Mouse (Mus musculus) MEL (cell line): Measurements from ENCODE around the gene Hoxa3. TPM values are rescaled to one million over a fixed set of nuclear protein-coding genes. Genes with fewer than 3 reads are reported as not detected.

Experiments
- DNase-seq: peaks from one replicate; pipeline ENCODE4 v3.0.0; 2011; ENCODE audit warnings: low read depth, low spot score
- H3K27ac ChIP-seq: 2 replicates; pipeline ENCODE4 v1.5.1; 2012; ENCODE audit warnings: low read depth, mild to moderate bottlenecking, control low read depth, low read length, moderate library complexity; ENCODE audit not compliant: control insufficient read depth
- H3K27me3 ChIP-seq, 2 experiments: fragments of 150-350 bp in 1 of 2; sonication (generic) in 1 of 2; 2 replicates each; pipeline ENCODE4 v1.6.1; 2012; ENCODE audit warnings: low read length in 2 of 2, mild to moderate bottlenecking in 2 of 2, improper control_type of control experiment in 1 of 2, moderate library complexity in 1 of 2; ENCODE audit not compliant: insufficient read depth in 2 of 2, control insufficient read depth in 1 of 2
- H3K36me3 ChIP-seq, 2 experiments: 2 replicates each; pipeline ENCODE4 v1.6.1; 2012 to 2014; ENCODE audit warnings: low read length in 2 of 2, improper control_type of control experiment in 1 of 2, inconsistent platforms in 1 of 2, mild to moderate bottlenecking in 1 of 2; ENCODE audit not compliant: insufficient read depth in 2 of 2, control insufficient read depth in 1 of 2
- H3K4me1 ChIP-seq, 2 experiments: fragments of 150-350 bp in 1 of 2; sonication (generic) in 1 of 2; 2 replicates each; pipeline ENCODE4 v1.6.1; 2012; ENCODE audit warnings: low read length in 2 of 2, improper control_type of control experiment in 1 of 2, mild to moderate bottlenecking in 1 of 2; ENCODE audit not compliant: insufficient read depth in 2 of 2, control insufficient read depth in 1 of 2
- H3K4me3 ChIP-seq, 2 experiments: fragments of 150-350 bp in 1 of 2; sonication (generic) in 1 of 2; 2 replicates each; pipeline ENCODE4 v1.5.1; 2012; ENCODE audit warnings: low read depth in 2 of 2, low read length in 2 of 2, mild to moderate bottlenecking in 2 of 2, moderate library complexity in 2 of 2, control low read depth in 1 of 2, improper control_type of control experiment in 1 of 2; ENCODE audit not compliant: control insufficient read depth in 1 of 2, insufficient read depth in 1 of 2
- H3K79me2 ChIP-seq: 2 replicates; pipeline ENCODE4 v1.6.1; 2012; ENCODE audit warnings: mild to moderate bottlenecking, low read length, moderate library complexity; ENCODE audit not compliant: control insufficient read depth, poor library complexity, insufficient read depth
- H3K9ac ChIP-seq: 2 replicates; pipeline ENCODE4 v1.6.1; 2012; ENCODE audit warnings: low read depth, mild to moderate bottlenecking, control low read depth, low read length, moderate library complexity; ENCODE audit not compliant: control insufficient read depth, poor library complexity, severe bottlenecking
- H3K9me3 ChIP-seq: fragments of 150-350 bp; sonication (generic); replicated peaks from 2 replicates; pipeline ENCODE4 v1.6.1; 2012; ENCODE audit warnings: mild to moderate bottlenecking, low read length, improper control_type of control experiment, moderate library complexity; ENCODE audit not compliant: insufficient read depth
- BHLHE40 ChIP-seq: IDR thresholded peaks from 2 replicates; pipeline ENCODE4 v1.6.1; 2012; ENCODE audit warnings: low read depth, mild to moderate bottlenecking, inconsistent platforms, low read length, improper control_type of control experiment, borderline replicate concordance
- GABPA ChIP-seq: IDR thresholded peaks from 2 replicates; pipeline ENCODE4 v1.6.1; 2012; ENCODE audit warnings: low read depth, mild to moderate bottlenecking, inconsistent platforms, low read length, improper control_type of control experiment, moderate library complexity
- GATA1 ChIP-seq: IDR thresholded peaks from 2 replicates; pipeline ENCODE4 v1.6.1; 2011; ENCODE audit warnings: low read depth, low read length, improper control_type of control experiment
- JUND ChIP-seq: IDR thresholded peaks from 2 replicates; pipeline ENCODE4 v1.6.1; 2011; ENCODE audit warnings: low read depth, mild to moderate bottlenecking, improper control_type of control experiment, low read length
- KAT2A ChIP-seq: conservative IDR thresholded peaks from 2 replicates; pipeline ENCODE4 v1.6.1; 2012; ENCODE audit warnings: low read depth, low read length, improper control_type of control experiment, inconsistent platforms
- MAZ ChIP-seq: IDR thresholded peaks from 2 replicates; pipeline ENCODE4 v1.6.1; 2012; ENCODE audit warnings: low read depth, mild to moderate bottlenecking, inconsistent platforms, low read length, improper control_type of control experiment
- MYB ChIP-seq: IDR thresholded peaks from 2 replicates; pipeline ENCODE4 v1.6.1; 2011; ENCODE audit warnings: mild to moderate bottlenecking, low read depth, low read length, improper control_type of control experiment
- POLR2A ChIP-seq, 2 experiments: IDR thresholded peaks; 2 replicates each; pipeline ENCODE4 v1.6.1; 2011 to 2012; ENCODE audit warnings: low read length in 2 of 2, mild to moderate bottlenecking in 2 of 2, control low read depth in 1 of 2, improper control_type of control experiment in 1 of 2, low read depth in 1 of 2, moderate library complexity in 1 of 2; ENCODE audit not compliant: control insufficient read depth in 1 of 2, insufficient read depth in 1 of 2, poor library complexity in 1 of 2
- POLR2AphosphoS2 ChIP-seq: IDR thresholded peaks from 2 replicates; pipeline ENCODE4 v1.6.1; 2011; ENCODE audit warnings: low read length, improper control_type of control experiment
- POLR2AphosphoS5 ChIP-seq: IDR thresholded peaks from 2 replicates; pipeline ENCODE4 v1.6.1; 2012; ENCODE audit warnings: low read depth, borderline replicate concordance, mild to moderate bottlenecking, inconsistent platforms, low read length, moderate library complexity, mixed read lengths
- RAD21 ChIP-seq: IDR thresholded peaks from 2 replicates; pipeline ENCODE4 v1.6.1; 2011; ENCODE audit warnings: mild to moderate bottlenecking, low read depth, low read length, improper control_type of control experiment
- SIN3A ChIP-seq: IDR thresholded peaks from 2 replicates; pipeline ENCODE4 v1.6.1; 2012; ENCODE audit warnings: low read length, improper control_type of control experiment, inconsistent platforms
- TAL1 ChIP-seq: IDR thresholded peaks from 2 replicates; pipeline ENCODE4 v1.6.1; 2012; ENCODE audit warnings: mild to moderate bottlenecking, inconsistent platforms, low read length, moderate library complexity, mixed read lengths
- UBTF ChIP-seq: IDR thresholded peaks from 2 replicates; pipeline ENCODE4 v1.6.1; 2012; ENCODE audit warnings: low read depth, mild to moderate bottlenecking, inconsistent platforms, low read length, improper control_type of control experiment, moderate library complexity, borderline replicate concordance; ENCODE audit not compliant: insufficient read depth
- USF1 ChIP-seq: IDR thresholded peaks from 2 replicates; pipeline ENCODE4 v1.6.1; 2014; ENCODE audit warnings: low read depth, mild to moderate bottlenecking, inconsistent platforms, low read length, improper control_type of control experiment, moderate library complexity
- ZKSCAN1 ChIP-seq: IDR thresholded peaks from 2 replicates; pipeline ENCODE4 v1.6.1; 2012; ENCODE audit warnings: low read depth, mild to moderate bottlenecking, inconsistent platforms, low read length, improper control_type of control experiment, moderate library complexity
- ZNF384 ChIP-seq: IDR thresholded peaks from 2 replicates; pipeline ENCODE4 v1.6.1; 2012; ENCODE audit warnings: low read depth, mild to moderate bottlenecking, inconsistent platforms, low read length, improper control_type of control experiment
- polyA plus RNA-seq, 2 experiments: library from polyadenylated mRNA; stranded (reverse) in 1 of 2; unstranded in 1 of 2; fragments of >175 nt in 1 of 2; fragments of >200 nt in 1 of 2; gene quantifications; 2 replicates each; pipeline versions ENCODE4 v1.2.1 to v1.2.4; 2012; ENCODE audit warnings: low replicate concordance in 2 of 2, low read depth in 1 of 2; ENCODE audit not compliant: insufficient read length in 2 of 2, insufficient read depth in 1 of 2, missing spikeins in 1 of 2
- total RNA-seq: library from RNA; depleted of rRNA; stranded (reverse); fragments of 300-350 nt; gene quantifications from 2 replicates; pipeline ENCODE4 v1.2.3, GENCODE M21; 2012

The Hoxa3 gene
- total and polyA plus RNA-seq, 3 experiments, result not detected

DNA sequence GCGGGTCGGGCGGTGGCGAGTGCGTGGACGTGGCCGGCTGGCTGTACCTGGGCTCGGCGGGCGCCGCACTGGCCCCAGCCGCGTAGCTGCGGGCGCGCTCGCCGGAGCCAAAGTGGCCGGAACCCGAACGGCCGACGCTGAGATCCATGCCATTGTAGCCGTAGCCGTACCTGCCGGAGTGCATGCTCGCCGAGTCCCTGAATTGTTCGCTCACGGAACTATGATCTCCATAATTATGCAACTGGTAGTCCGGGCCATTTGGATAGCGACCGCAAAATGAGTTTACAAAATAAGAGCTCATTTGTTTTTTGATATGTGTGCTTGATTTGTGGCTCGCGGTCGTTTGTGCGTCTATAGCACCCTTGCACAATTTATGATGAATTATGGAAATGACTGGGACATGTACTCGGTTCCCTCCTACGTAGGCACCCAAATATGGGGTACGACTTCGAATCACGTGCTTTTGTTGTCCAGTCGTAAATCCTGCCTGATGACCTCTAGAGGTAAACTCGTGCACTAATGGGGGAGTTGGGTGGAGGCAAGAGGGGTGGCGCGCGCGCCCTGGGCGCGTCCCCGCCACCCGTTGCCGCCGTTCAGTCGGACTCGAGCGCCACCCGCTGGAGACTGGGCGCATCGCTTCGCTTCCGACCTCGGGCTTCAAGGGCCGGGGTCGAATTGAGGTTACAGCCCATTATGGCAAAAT is 8.9 kb downstream of the Hoxa3 start, which contains the start of gene Hoxa5:
Gene Hoxa5, minus strand, starts transcription at position 538 of the 703 bp plus-strand sequence.
- no peaks in the 10 kb centered on the region; the same call in 1 of the 2 replicates for H3K79me2 ChIP-seq
- H3K27me3 ChIP-seq, result no peaks in the 10 kb centered on the region
- no peaks in the 10 kb centered on the region for H3K36me3 ChIP-seq
- H3K27ac ChIP-seq, result no peak within 1 kb of the TSS
- no peaks in the 10 kb centered on the region for H3K4me1 ChIP-seq
- no peak within 1 kb of the TSS for H3K9ac ChIP-seq
- no peak within 1 kb of the TSS for H3K4me3 ChIP-seq
- no peaks in the 10 kb centered on the region for H3K9me3 ChIP-seq
- TF ChIP-seq JUND (no peak), SIN3A (no peak), POLR2AphosphoS5 (no peak), POLR2A (IDR thresholded peaks at IDR 0.05; ENCODE audit: control insufficient read depth in 1 of 2, insufficient read depth in 1 of 2, low read depth in 1 of 2, low read length in 2 of 2, poor library complexity in 1 of 2) (no peak)
- no peak for DNase-seq

DNA sequence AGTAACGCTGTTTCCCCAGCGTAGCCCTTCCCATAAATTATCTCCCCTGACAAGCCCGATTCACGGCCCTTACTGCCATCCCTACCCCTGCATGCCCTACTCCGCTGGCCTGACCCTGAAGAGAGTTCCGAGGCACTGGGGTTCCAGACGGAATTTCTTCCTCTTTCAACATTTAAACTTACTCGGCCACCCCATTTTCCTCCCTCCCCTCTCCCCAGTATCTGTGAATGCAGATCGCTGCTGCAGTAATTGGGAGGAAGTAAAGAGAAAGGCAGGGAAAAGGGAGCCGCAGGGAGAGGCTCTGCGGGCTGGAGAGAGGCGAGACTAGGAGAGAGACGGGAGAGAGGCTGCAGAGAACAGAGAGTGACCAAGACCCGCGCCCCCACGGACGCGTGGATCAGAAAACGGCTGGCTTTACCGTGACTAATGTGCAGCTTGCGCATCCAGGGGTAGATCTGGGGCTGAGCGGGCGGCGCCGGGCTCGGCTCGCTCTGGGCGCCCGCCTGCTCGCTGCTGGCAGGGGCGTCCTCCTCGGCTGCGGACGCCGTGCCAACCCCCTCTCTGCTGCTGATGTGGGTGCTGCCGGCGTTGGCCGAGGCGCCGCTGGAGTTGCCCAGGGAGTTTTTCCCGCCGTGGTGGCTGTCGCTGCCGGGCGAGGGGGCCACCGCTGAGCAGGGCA is 9.6 kb downstream of the Hoxa3 start:
- H3K79me2 ChIP-seq, result no peaks in the 10 kb centered on the region; the same call in 1 of the 2 replicates
- TF ChIP-seq KAT2A, result no peak
- TF ChIP-seq TAL1, result no peak
- TF ChIP-seq GABPA, result no peak
- TF ChIP-seq ZKSCAN1, result no peak
- no peak for TF ChIP-seq MAZ
- TF ChIP-seq SIN3A, result no peak
- no peak for TF ChIP-seq RAD21
- TF ChIP-seq POLR2A (IDR thresholded peaks at IDR 0.05; ENCODE audit: control insufficient read depth in 1 of 2, insufficient read depth in 1 of 2, low read depth in 1 of 2, low read length in 2 of 2, poor library complexity in 1 of 2), result no peak
- no peak for TF ChIP-seq USF1
- TF ChIP-seq JUND, result no peak
- TF ChIP-seq POLR2AphosphoS2, result no peak
- no peak for TF ChIP-seq UBTF
- no peak for TF ChIP-seq GATA1
- TF ChIP-seq MYB, result no peak
- no peak for TF ChIP-seq ZNF384
- no peak for TF ChIP-seq BHLHE40
- TF ChIP-seq, all 39 proteins: peak for 0
- Histone ChIP-seq H3K27ac (no peak overlapping the region), H3K4me1 (no peaks in the 10 kb centered on the region), H3K9me3 (no peaks in the 10 kb centered on the region), H3K27me3 (no peaks in the 10 kb centered on the region), H3K36me3 (no peaks in the 10 kb centered on the region), H3K4me3 (no peak overlapping the region), H3K9ac (no peak overlapping the region)
- DNase-seq, result no peak
